In genomic region chr16:4199995-4200394, GRCm38 (mm10) we compare ENCODE assay signal across 14 mouse cellular contexts. TPM values are rescaled to one million over a fixed set of nuclear protein-coding genes. Genes with fewer than 3 reads are reported as not detected.
A peak's percentile ranks its signal among the peaks of the same experiment; 100 is the strongest.
DNase-seq lines count a peak whose midpoint lies in the region; ATAC-seq and TF ChIP-seq lines count a peak whose summit lies in the region.
"Had no signal": no experiment of that assay in that cellular context is flagged by ENCODE, and none has a peak within 500 bp of the region (broad histone marks: within the 10 kb centered on the region; RNA-seq: fewer than 3 reads in every experiment).

No protein-coding gene starts in this region.

- H3K27me3 ChIP-seq in lung, postnatal 0 days (replicated peaks; ENCODE audit: insufficient read depth, low read length) = no peaks in the 10 kb centered on the region
- no peaks in the 10 kb centered on the region for H3K27me3 ChIP-seq in liver, embryonic 12.5 days (replicated peaks)
- H3K27me3 ChIP-seq in stomach, postnatal 0 days (ENCODE audit: control insufficient read depth, insufficient read depth, low read length) = no peaks in the 10 kb centered on the region
- no peaks in the 10 kb centered on the region for H3K27me3 ChIP-seq in hindbrain, embryonic 14.5 days (ENCODE audit: control insufficient read depth, insufficient read depth, low read length)
- H3K27me3 ChIP-seq: embryonic facial prominence, embryonic 15.5 days; hindbrain, embryonic 13.5 days; kidney, embryonic 15.5 days; limb, embryonic 12.5 days had no signal

- H3K4me3 ChIP-seq in lung, postnatal 0 days (ENCODE audit: low read depth, low read length) = no peak overlapping the region
- H3K4me3 ChIP-seq in liver, embryonic 12.5 days = no peak overlapping the region
- no peak overlapping the region for H3K4me3 ChIP-seq in stomach, postnatal 0 days (ENCODE audit: low read depth, low read length)
- no peak overlapping the region for H3K4me3 ChIP-seq in hindbrain, embryonic 14.5 days (replicated peaks; ENCODE audit: low read length)
- H3K4me3 ChIP-seq: embryonic facial prominence, embryonic 15.5 days; hindbrain, embryonic 13.5 days; kidney, embryonic 15.5 days; limb, embryonic 12.5 days had no signal

- H3K9ac ChIP-seq in lung, postnatal 0 days (replicated peaks; ENCODE audit: low read depth) = no peak overlapping the region
- H3K9ac ChIP-seq in liver, embryonic 12.5 days = no peak overlapping the region
- H3K9ac ChIP-seq in stomach, postnatal 0 days (ENCODE audit: low read length) = no peak overlapping the region
- H3K9ac ChIP-seq in hindbrain, embryonic 14.5 days = no peak overlapping the region
- H3K9ac ChIP-seq: embryonic facial prominence, embryonic 15.5 days; forebrain, postnatal 0 days; hindbrain, embryonic 13.5 days; kidney, embryonic 15.5 days; limb, embryonic 12.5 days had no signal

- no peak for TF ChIP-seq EP300 in lung, postnatal 0 days (IDR thresholded peaks at IDR 0.05)
- TF ChIP-seq EP300 in stomach, postnatal 0 days (optimal IDR thresholded peaks at IDR 0.05) = no peak

- peaks cover 7% of the 10 kb centered on the region for H3K4me1 ChIP-seq in lung, postnatal 0 days (ENCODE audit: insufficient read depth, low read depth, low read length)
- H3K4me1 ChIP-seq in liver, embryonic 12.5 days = peaks cover 47% of the 10 kb centered on the region
- H3K4me1 ChIP-seq in stomach, postnatal 0 days (replicated peaks; ENCODE audit: control insufficient read depth, insufficient read depth) = no peaks in the 10 kb centered on the region
- H3K4me1 ChIP-seq in hindbrain, embryonic 14.5 days (replicated peaks; ENCODE audit: control insufficient read depth, insufficient read depth, low read length) = no peaks in the 10 kb centered on the region
- H3K4me1 ChIP-seq: embryonic facial prominence, embryonic 15.5 days had no signal

- no peak for TF ChIP-seq CTCF in lung, postnatal 0 days (IDR thresholded peaks at IDR 0.05)
- no peak for TF ChIP-seq CTCF in stomach, postnatal 0 days (IDR thresholded peaks at IDR 0.05; ENCODE audit: low read depth)

- H3K36me3 ChIP-seq in lung, postnatal 0 days (ENCODE audit: insufficient read depth, low read length) = no peaks in the 10 kb centered on the region
- no peaks in the 10 kb centered on the region for H3K36me3 ChIP-seq in liver, embryonic 12.5 days
- no peaks in the 10 kb centered on the region for H3K36me3 ChIP-seq in stomach, postnatal 0 days (ENCODE audit: control insufficient read depth, insufficient read depth, low read length)
- no peaks in the 10 kb centered on the region for H3K36me3 ChIP-seq in hindbrain, embryonic 14.5 days (replicated peaks; ENCODE audit: control insufficient read depth, insufficient read depth)
- H3K36me3 ChIP-seq: embryonic facial prominence, embryonic 15.5 days; hindbrain, embryonic 13.5 days; limb, embryonic 12.5 days had no signal

- H3K4me2 ChIP-seq in lung, postnatal 0 days (replicated peaks; ENCODE audit: low read depth, low read length) = no peak overlapping the region
- peak overlapping the region; percentile 14 for H3K4me2 ChIP-seq in liver, embryonic 12.5 days
- H3K4me2 ChIP-seq in stomach, postnatal 0 days (replicated peaks; ENCODE audit: low read depth) = no peak overlapping the region
- no peak overlapping the region for H3K4me2 ChIP-seq in hindbrain, embryonic 14.5 days (replicated peaks)
- H3K4me2 ChIP-seq: embryonic facial prominence, embryonic 15.5 days; hindbrain, embryonic 13.5 days; kidney, embryonic 15.5 days; limb, embryonic 12.5 days had no signal

- H3K9me3 ChIP-seq in lung, postnatal 0 days (ENCODE audit: low read length) = no peaks in the 10 kb centered on the region
- H3K9me3 ChIP-seq in liver, embryonic 12.5 days (replicated peaks) = no peaks in the 10 kb centered on the region
- H3K9me3 ChIP-seq in stomach, postnatal 0 days (ENCODE audit: control insufficient read depth, low read length) = no peaks in the 10 kb centered on the region
- no peaks in the 10 kb centered on the region for H3K9me3 ChIP-seq in hindbrain, embryonic 14.5 days (ENCODE audit: control insufficient read depth, low read length)
- H3K9me3 ChIP-seq: embryonic facial prominence, embryonic 15.5 days; hindbrain, embryonic 13.5 days; kidney, embryonic 15.5 days; limb, embryonic 12.5 days had no signal

- 11% methylated on average over 1 of the region's 1 CpGs for WGBS in lung, postnatal 0 days
- WGBS in liver, embryonic 12.5 days (ENCODE audit: insufficient replicate concordance) = 8% methylated on average over 1 of the region's 1 CpGs
- 31% methylated on average over 1 of the region's 1 CpGs for WGBS in stomach, postnatal 0 days
- 48% methylated on average over 1 of the region's 1 CpGs for WGBS in hindbrain, embryonic 14.5 days

- peak; percentile 23 for DNase-seq in lung, postnatal 0 days (ENCODE audit: low spot score)
- DNase-seq in lung, postnatal 14 days = no peak
- peak; percentile 64 for DNase-seq in c-Kit-positive CD71-positive TER-119-positive erythroid progenitor cells, embryonic 14.5 days (ENCODE audit: low spot score)
- DNase-seq in stomach, postnatal 0 days (ENCODE audit: low spot score) = no peak
- no peak for DNase-seq in embryo, embryonic 9.5 days (ENCODE audit: extremely low spot score)
- no peak for DNase-seq in hindbrain, embryonic 14.5 days (ENCODE audit: low spot score)
- DNase-seq: forebrain, postnatal 0 days; thymus, postnatal 14 days had no signal

- 0 out of 2 replicates have a peak overlapping the region, but pooled peaks have one; percentile 3 for H3K27ac ChIP-seq in lung, postnatal 0 days (ENCODE audit: low read length)
- peak overlapping the region; percentile 70; the same call in 1 of the 2 replicates for H3K27ac ChIP-seq in liver, embryonic 12.5 days
- H3K27ac ChIP-seq in stomach, postnatal 0 days (replicated peaks) = no peak overlapping the region
- H3K27ac ChIP-seq in hindbrain, embryonic 14.5 days = no peak overlapping the region
- H3K27ac ChIP-seq: embryonic facial prominence, embryonic 15.5 days; hindbrain, embryonic 13.5 days; kidney, embryonic 15.5 days; limb, embryonic 12.5 days had no signal

- ATAC-seq in lung, postnatal 0 days = no peak
- peak; percentile 93 for ATAC-seq in liver, embryonic 12.5 days
- ATAC-seq in stomach, postnatal 0 days (ENCODE audit: low FRiP score, low TSS enrichment) = peak; percentile 65; the same call in 1 of the 2 replicates
- ATAC-seq in hindbrain, embryonic 14.5 days (ENCODE audit: low FRiP score) = no peak
- ATAC-seq: CD4-positive, CD25-positive, alpha-beta regulatory T cell, adult 4 months; forebrain, postnatal 0 days had no signal

RNA-seq across cellular contexts. Expression of gene Crebbp, which starts 13.8 kb away (rescaled TPM):
- 24.7 and 30.6 TPM in 2 replicates for polyA plus RNA-seq in lung, postnatal 0 days (2015; fragmentation: Nextera tagmentation; extraction: Ambion mirVana)
- 11.6 and 12.1 TPM in 2 replicates for polyA plus RNA-seq in liver, embryonic 12.5 days (2016; fragmentation: Nextera tagmentation; extraction: Ambion mirVana)
- 14.4 and 14.8 TPM in 2 replicates for polyA plus RNA-seq in stomach, postnatal 0 days (2015; fragmentation: Nextera tagmentation; extraction: Ambion mirVana)
- 38.8 and 45.7 TPM in 2 replicates for polyA plus RNA-seq in hindbrain, embryonic 14.5 days (2014; fragmentation: Nextera tagmentation; extraction: Ambion mirVana)

Comparison
In these comparisons a context has a peak if more than half of its experiments do, and no peak if none do; other contexts are left out.
1. DNase-seq: peak in lung, postnatal 0 days (single experiment) and c-Kit-positive CD71-positive TER-119-positive erythroid progenitor cells, embryonic 14.5 days (single experiment); none in lung, postnatal 14 days (single experiment), stomach, postnatal 0 days (single experiment), embryo, embryonic 9.5 days (single experiment) and hindbrain, embryonic 14.5 days (single experiment).
2. ATAC-seq: peak in liver, embryonic 12.5 days (single experiment) and stomach, postnatal 0 days (single experiment); none in lung, postnatal 0 days (single experiment) and hindbrain, embryonic 14.5 days (single experiment).
3. H3K27ac ChIP-seq: peak in lung, postnatal 0 days (single experiment) and liver, embryonic 12.5 days (single experiment); none in stomach, postnatal 0 days (single experiment) and hindbrain, embryonic 14.5 days (single experiment).